Mouse (Mus musculus): ENCODE data around the gene Camk2d. TPM values are rescaled to one million over a fixed set of nuclear protein-coding genes. Genes with fewer than 3 reads are reported as not detected.

Camk2d gene
- polyA plus RNA-seq, 1 experiment from 2014 or later, result 11.7 TPM

DNA sequence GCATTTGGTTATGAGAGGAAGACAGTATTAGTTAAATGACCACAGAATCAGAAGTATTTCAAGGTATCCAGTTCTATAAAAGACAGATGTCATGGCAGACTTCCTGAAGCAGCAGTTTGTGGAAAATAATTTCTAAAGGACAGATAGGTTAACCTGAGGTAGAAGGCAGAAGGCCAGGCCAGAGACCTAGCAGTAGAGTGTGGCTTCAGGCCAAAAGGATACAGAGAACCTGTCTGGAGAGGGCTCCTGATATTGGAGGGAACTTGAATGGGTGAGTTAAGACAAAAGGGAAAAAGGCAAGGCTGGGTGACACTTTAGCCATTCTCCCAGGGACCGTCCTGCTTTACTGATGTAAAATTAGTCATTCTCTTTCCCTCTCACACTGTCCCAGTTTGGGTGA, 118.2 kb downstream of the Camk2d start:
- Histone ChIP-seq H3K27ac (replicated peaks) (no peak overlapping the region), H3K27me3 (ENCODE audit: low read depth, poor library complexity, severe bottlenecking) (no peaks in the 10 kb centered on the region), H3K4me3 (no peak overlapping the region), H3K9me3 (replicated peaks) (no peaks in the 10 kb centered on the region), H3K4me1 (no peaks in the 10 kb centered on the region), H3K36me3 (no peaks in the 10 kb centered on the region)
- WGBS, result 83% methylated on average over 1 of the region's 1 CpGs
- DNase-seq (ENCODE audit: low spot score), result no peak

DNA sequence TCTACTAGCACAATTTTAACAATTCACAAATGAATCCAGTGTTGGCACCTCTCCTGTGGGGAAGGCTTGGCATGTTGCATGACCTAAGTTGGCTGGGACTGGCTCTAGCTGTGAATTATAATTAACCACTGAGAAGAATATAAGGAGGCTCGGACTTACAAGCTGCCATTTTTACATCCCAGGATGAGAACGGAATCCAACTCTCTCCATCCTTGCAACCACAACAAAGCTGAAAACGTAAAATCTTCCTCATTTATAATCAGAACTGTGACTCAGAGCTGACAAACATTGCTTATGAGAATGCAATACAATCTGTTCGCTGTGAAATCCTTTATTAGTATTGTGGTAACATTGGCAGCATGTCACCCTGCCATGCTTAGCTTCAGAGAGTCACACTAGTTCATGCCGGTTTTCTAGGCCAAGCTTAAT, 126.9 kb downstream of the Camk2d start:
- WGBS, result 87% methylated on average over 5 of the region's 5 CpGs
- Histone ChIP-seq H3K27me3 (ENCODE audit: low read depth, poor library complexity, severe bottlenecking) (no peaks in the 10 kb centered on the region), H3K4me1 (no peaks in the 10 kb centered on the region), H3K36me3 (no peaks in the 10 kb centered on the region), H3K4me3 (no peak overlapping the region), H3K27ac (replicated peaks) (no peak overlapping the region), H3K9me3 (replicated peaks) (no peaks in the 10 kb centered on the region)
- no peak for DNase-seq (ENCODE audit: low spot score)

- DNase-seq (ENCODE audit: low spot score), result no peak
- WGBS, result 77% methylated on average over 5 of the region's 5 CpGs
- Histone ChIP-seq H3K27ac (replicated peaks) (no peak overlapping the region), H3K4me3 (no peak overlapping the region), H3K36me3 (no peaks in the 10 kb centered on the region), H3K4me1 (no peaks in the 10 kb centered on the region), H3K9me3 (replicated peaks) (no peaks in the 10 kb centered on the region), H3K27me3 (ENCODE audit: low read depth, poor library complexity, severe bottlenecking) (no peaks in the 10 kb centered on the region)
Observed at GRCm38 (mm10) chr3:126723458-126723857, 127.4 kb downstream of the Camk2d start.

DNA sequence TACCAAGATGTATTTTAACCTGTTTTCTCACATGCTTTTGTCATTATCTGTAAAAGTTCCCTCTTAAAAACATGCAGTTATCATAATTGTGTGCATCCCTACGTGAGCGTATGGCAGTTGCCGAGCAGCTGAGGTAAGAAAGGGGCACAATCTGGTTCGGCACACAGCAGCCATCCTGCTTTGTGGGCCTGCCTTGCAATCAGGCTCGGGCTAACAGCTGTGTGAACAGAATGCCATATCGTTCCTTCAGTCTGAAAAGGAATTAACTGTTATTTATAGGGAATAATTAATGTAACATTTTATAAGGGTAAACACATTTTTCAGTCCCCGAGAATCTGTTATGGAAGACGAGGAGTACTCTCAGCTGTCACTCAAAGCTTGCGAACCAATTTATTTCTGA, 129.5 kb downstream of the Camk2d start:
- no peak for DNase-seq (ENCODE audit: low spot score)
- Histone ChIP-seq H3K27me3 (ENCODE audit: low read depth, poor library complexity, severe bottlenecking) (no peaks in the 10 kb centered on the region), H3K4me1 (no peaks in the 10 kb centered on the region), H3K27ac (replicated peaks) (no peak overlapping the region), H3K36me3 (no peaks in the 10 kb centered on the region), H3K9me3 (replicated peaks) (no peaks in the 10 kb centered on the region), H3K4me3 (no peak overlapping the region)
- 87% methylated on average over 9 of the region's 9 CpGs for WGBS

DNA sequence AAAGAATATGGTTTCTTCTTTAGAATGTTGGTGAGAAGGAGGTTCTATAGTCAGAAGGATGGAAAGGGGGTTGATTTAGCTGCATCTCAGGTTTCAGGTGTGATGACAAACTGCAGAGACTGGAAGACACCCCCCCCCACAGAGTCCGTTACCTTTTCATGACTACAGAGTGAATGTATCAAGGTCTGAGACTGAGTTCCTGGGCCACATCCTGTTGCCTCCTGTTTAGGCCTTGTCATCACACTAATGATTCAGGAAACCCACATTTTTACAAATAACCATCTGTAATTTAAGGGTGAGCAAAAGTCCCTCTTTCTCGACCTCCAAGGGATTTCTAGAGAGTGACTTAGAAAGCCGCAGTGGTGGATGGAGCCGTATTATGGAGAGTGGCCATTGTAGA, 131.3 kb downstream of the Camk2d start:
- no peaks in the 10 kb centered on the region for H3K27me3 ChIP-seq (ENCODE audit: low read depth, poor library complexity, severe bottlenecking)
- no peaks in the 10 kb centered on the region for H3K4me1 ChIP-seq
- H3K9me3 ChIP-seq (replicated peaks), result no peaks in the 10 kb centered on the region
- no peak overlapping the region for H3K4me3 ChIP-seq
- H3K36me3 ChIP-seq, result no peaks in the 10 kb centered on the region
- 97% methylated on average over 4 of the region's 4 CpGs for WGBS
- DNase-seq (ENCODE audit: low spot score), result no peak
- no peak overlapping the region for H3K27ac ChIP-seq (replicated peaks)

- 83% methylated on average over 5 of the region's 5 CpGs for WGBS
- Histone ChIP-seq H3K27me3 (ENCODE audit: low read depth, poor library complexity, severe bottlenecking) (no peaks in the 10 kb centered on the region), H3K4me3 (no peak overlapping the region), H3K4me1 (no peaks in the 10 kb centered on the region), H3K9me3 (replicated peaks) (no peaks in the 10 kb centered on the region), H3K36me3 (no peaks in the 10 kb centered on the region), H3K27ac (replicated peaks) (no peak overlapping the region)
- no peak for DNase-seq (ENCODE audit: low spot score)
Observed at GRCm38 (mm10) chr3:126730411-126730810, 134.3 kb downstream of the Camk2d start.

DNA sequence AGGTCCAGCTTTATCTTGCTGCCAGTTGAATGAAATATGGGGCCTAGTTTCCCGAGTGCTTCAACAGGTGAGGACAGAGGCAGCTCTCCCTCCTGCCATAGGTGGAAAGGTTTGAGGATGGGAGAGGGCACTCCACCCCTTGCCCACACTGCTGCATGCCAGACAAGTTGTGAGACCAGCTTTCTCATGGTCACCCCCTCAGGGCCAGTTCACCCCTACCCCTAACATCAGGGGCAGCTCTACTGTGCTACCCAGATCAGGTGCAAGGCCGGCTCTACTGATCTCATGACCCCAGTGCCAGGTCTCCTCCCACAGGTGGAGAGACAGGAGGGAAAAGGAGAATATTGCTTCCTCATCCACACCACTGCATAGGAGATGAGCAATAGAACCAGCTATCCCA, 136.2 kb downstream of the Camk2d start:
- WGBS, result 90% methylated on average over 2 of the region's 2 CpGs
- H3K36me3 ChIP-seq, result no peaks in the 10 kb centered on the region

DNA sequence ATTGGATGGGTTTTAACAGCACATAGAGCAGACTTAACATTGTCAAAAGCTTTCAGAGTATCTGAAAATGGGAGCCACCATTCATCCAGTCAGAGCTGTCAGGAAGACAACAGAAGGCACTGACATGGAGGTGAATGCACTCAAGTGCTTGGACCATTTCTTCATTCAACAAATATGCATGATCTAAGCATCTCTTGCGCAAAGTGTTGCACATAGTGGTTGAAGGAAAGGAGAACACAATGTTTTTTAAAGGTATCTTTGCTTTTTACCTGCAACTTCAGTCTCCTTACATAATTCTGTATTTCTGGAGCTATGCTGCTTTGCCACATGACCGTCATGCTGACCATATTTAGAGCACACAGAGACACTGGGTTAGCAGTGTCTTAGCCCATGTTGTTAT, 138.4 kb downstream of the Camk2d start:
- 93% methylated on average over 2 of the region's 2 CpGs for WGBS
- no peaks in the 10 kb centered on the region for H3K27me3 ChIP-seq (ENCODE audit: low read depth, poor library complexity, severe bottlenecking)
- H3K27ac ChIP-seq (replicated peaks), result no peak overlapping the region
- no peak overlapping the region for H3K4me3 ChIP-seq
- no peaks in the 10 kb centered on the region for H3K9me3 ChIP-seq (replicated peaks)
- H3K36me3 ChIP-seq, result no peaks in the 10 kb centered on the region
- DNase-seq (ENCODE audit: low spot score), result no peak
- no peaks in the 10 kb centered on the region for H3K4me1 ChIP-seq

More for the DNA sequence above, 136.2 kb downstream of the Camk2d start:
- Histone ChIP-seq H3K9me3 (replicated peaks) (no peaks in the 10 kb centered on the region), H3K27me3 (ENCODE audit: low read depth, poor library complexity, severe bottlenecking) (no peaks in the 10 kb centered on the region), H3K27ac (replicated peaks) (no peak overlapping the region), H3K4me1 (no peaks in the 10 kb centered on the region), H3K4me3 (no peak overlapping the region)
- DNase-seq (ENCODE audit: low spot score), result no peak

DNA sequence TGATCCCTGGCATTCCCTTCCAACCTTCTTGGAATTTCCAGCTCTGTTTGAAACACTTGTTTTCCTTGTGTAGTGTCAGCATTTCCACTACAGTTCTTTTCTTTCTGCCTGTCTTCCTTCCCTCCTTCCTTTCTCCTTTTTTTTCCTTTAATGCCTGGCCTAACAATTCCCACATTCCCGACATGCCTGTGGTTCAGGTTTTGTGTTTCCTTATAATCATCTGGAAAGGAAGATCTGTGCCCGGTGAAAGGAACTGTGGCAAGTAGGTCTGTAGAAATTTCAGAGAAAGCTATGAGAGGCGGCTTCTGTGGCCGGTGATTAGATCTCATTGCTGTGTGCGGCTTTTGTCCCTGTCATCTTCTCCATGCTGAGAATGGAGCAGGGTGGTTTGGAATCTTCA, 139.1 kb downstream of the Camk2d start:
- Histone ChIP-seq H3K27me3 (ENCODE audit: low read depth, poor library complexity, severe bottlenecking) (no peaks in the 10 kb centered on the region), H3K27ac (replicated peaks) (no peak overlapping the region), H3K4me1 (no peaks in the 10 kb centered on the region), H3K36me3 (no peaks in the 10 kb centered on the region), H3K9me3 (replicated peaks) (no peaks in the 10 kb centered on the region), H3K4me3 (no peak overlapping the region)
- no peak for DNase-seq (ENCODE audit: low spot score)
- 85% methylated on average over 5 of the region's 5 CpGs for WGBS

GRCm38 (mm10) chr3:126737128-126737527, 141.0 kb downstream of the Camk2d start:
- no peak for DNase-seq (ENCODE audit: low spot score)
- Histone ChIP-seq H3K9me3 (replicated peaks) (no peaks in the 10 kb centered on the region), H3K27ac (replicated peaks) (no peak overlapping the region), H3K4me3 (no peak overlapping the region), H3K36me3 (no peaks in the 10 kb centered on the region), H3K4me1 (no peaks in the 10 kb centered on the region), H3K27me3 (ENCODE audit: low read depth, poor library complexity, severe bottlenecking) (no peaks in the 10 kb centered on the region)
- 88% methylated on average over 2 of the region's 2 CpGs for WGBS

DNA sequence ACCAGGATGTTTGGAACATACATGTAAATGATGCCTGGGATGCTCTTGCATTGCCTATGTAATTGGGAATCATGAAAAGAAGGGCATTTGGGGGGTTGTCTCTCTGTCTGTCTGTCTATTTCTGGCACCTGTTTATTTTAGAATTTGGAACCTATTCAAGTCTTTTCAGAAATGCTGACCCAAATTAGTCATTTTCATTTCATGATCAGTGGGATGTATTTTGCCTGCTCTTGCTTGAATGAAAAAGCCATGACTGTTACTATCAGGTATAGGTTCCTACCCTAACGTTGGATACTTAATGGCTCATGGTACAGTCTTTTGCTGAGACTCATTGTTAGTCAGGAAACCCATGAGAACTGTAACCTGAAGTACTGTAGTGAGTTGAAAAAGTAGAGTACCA, 144.0 kb downstream of the Camk2d start:
- Histone ChIP-seq H3K27ac (replicated peaks) (no peak overlapping the region), H3K4me3 (no peak overlapping the region), H3K9me3 (replicated peaks) (no peaks in the 10 kb centered on the region), H3K36me3 (no peaks in the 10 kb centered on the region), H3K4me1 (peaks cover 9% of the 10 kb centered on the region), H3K27me3 (ENCODE audit: low read depth, poor library complexity, severe bottlenecking) (no peaks in the 10 kb centered on the region)
- WGBS, result 89% methylated on average over 1 of the region's 1 CpGs
- no peak for DNase-seq (ENCODE audit: low spot score)

GRCm38 (mm10) chr3:126744432-126745133, 148.5 kb downstream of the Camk2d start:
- no peak overlapping the region for H3K4me3 ChIP-seq
- no peaks in the 10 kb centered on the region for H3K36me3 ChIP-seq
- peaks cover 20% of the 10 kb centered on the region for H3K4me1 ChIP-seq
- H3K9me3 ChIP-seq (replicated peaks), result no peaks in the 10 kb centered on the region
- no peaks in the 10 kb centered on the region for H3K27me3 ChIP-seq (ENCODE audit: low read depth, poor library complexity, severe bottlenecking)
- WGBS, result 56% methylated on average over 3 of the region's 3 CpGs
- no peak for DNase-seq (ENCODE audit: low spot score)
- peak overlapping the region; percentile 57 for H3K27ac ChIP-seq (replicated peaks)

DNA sequence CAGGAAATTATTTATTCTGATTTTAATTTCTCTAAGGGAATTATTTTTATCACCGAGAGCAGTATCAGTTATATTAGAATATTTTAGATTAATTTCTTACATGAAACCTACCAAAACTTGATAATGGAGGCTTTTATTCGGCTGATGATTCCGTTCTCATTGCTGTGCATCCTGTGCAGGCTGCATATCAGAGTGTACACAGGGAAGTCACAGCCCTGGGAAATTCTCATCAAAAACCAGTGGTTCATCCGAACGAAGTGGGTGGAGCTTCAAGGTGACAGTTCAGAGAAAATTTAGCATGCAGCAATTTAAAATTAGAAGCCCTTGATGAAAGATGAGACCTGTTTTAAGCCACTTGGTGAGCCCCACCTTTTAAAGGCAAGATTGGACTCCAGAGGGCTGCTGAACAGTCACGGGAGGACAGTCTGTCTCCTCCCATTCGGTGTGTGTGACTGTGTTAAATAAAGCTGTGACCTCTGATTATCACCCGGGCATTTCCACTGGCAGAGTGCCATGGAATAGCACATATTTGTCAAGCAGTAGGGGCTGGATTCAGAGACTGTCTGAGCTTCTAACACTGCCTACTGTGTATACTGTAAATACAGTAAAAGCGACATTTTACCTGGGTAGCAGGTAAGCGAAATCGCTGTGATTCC, 150.2 kb downstream of the Camk2d start:
- Histone ChIP-seq H3K27ac (replicated peaks) (no peak overlapping the region), H3K4me3 (no peak overlapping the region), H3K27me3 (ENCODE audit: low read depth, poor library complexity, severe bottlenecking) (no peaks in the 10 kb centered on the region), H3K36me3 (no peaks in the 10 kb centered on the region), H3K9me3 (replicated peaks) (no peaks in the 10 kb centered on the region), H3K4me1 (peaks cover 20% of the 10 kb centered on the region)
- 86% methylated on average over 11 of the region's 11 CpGs for WGBS
- no peak for DNase-seq (ENCODE audit: low spot score)

Measured in midbrain, embryonic 10.5 days (tissue).